Mouse (Mus musculus) CD4-positive, CD25-positive, alpha-beta regulatory T cell, adult 9 weeks (primary cell): Measurements from ENCODE around the gene Sbds. TPM values are rescaled to one million over a fixed set of nuclear protein-coding genes. Genes with fewer than 3 reads are reported as not detected.

Experiments used
- polyA plus RNA-seq: library from polyadenylated mRNA; unstranded; fragments of 100-300 nt; shearing (Covaris generic); gene quantifications from one replicate; pipeline ENCODE4 v1.2.1, GENCODE M21; 2017

Sbds gene
- 120 TPM for polyA plus RNA-seq

DNA sequence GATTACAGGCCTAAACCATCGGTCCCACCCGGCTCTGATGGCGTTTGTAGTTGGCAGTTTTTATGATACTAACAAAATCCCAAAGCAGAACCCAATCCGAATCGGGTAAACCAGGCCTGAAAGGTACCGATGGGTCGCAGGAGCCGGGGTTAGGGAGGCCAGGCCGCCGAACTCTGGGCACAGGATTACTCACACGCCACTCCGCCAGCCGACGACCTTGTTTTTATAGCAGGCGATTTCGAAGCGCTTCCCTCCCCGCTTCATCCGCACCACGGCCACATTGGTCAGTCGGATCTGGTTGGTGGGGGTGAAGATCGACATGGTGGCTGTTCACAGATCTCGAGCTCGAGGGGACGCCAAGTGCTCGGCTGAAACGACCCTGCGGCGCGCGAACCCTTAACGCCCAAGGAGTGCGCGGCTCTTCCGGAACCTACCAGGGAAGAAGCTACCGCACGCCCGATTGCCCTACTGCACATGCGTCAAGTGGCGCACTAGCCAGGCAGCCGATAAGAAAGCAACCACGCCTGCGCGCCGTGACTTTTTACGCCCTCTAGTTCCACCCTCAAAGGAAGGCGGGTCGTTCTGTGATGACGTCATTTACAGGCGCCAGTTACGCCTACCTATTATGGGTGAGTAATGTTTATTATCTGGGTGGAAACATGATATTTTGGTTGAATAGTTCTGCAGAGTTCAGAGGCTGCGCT, at the start of gene Sbds, which contains the start of gene Tyw1:
Sbds (minus strand) TSS at position 514 of the 704 bp plus-strand sequence.
Tyw1 (plus strand) TSS at position 603 of the 704 bp plus-strand sequence.

GRCm38 (mm10) chr5:130216781-130217180, 38.5 kb downstream of the Sbds start, which contains the start of gene Tmem248:
Gene Tmem248, plus strand, starts transcription at chr5:130217081.

Other genes starting within 250 kb of the Sbds start
- gene Asl, start 226.3 kb downstream of the Sbds start, polyA plus RNA-seq = 97.4 TPM
- 56.1 TPM for gene Crcp, start 226.2 kb downstream of the Sbds start, polyA plus RNA-seq
- gene Tpst1, start 182.2 kb downstream of the Sbds start, polyA plus RNA-seq = 1.7 TPM
- gene Kctd7, start 110.7 kb downstream of the Sbds start, polyA plus RNA-seq = 7.8 TPM
- gene Rabgef1, start 83.7 kb downstream of the Sbds start, polyA plus RNA-seq = 40.9 TPM
- 7.8 TPM for gene Tmem248, start 38.4 kb downstream of the Sbds start, polyA plus RNA-seq
- gene Tyw1, start 89 bp upstream of the Sbds start, polyA plus RNA-seq = 47.9 TPM
- gene Caln1, start 113.9 kb upstream of the Sbds start, polyA plus RNA-seq = not detected
- gene A330070K13Rik, start 129.1 kb upstream of the Sbds start, polyA plus RNA-seq = not detected